Mouse (Mus musculus): ENCODE results near the gene Tmem53. TPM values are rescaled to one million over a fixed set of nuclear protein-coding genes. Genes with fewer than 3 reads are reported as not detected.

Gene Tmem53
- polyA plus RNA-seq, 1 experiment from 2014 or later, result 6.9 TPM

DNA sequence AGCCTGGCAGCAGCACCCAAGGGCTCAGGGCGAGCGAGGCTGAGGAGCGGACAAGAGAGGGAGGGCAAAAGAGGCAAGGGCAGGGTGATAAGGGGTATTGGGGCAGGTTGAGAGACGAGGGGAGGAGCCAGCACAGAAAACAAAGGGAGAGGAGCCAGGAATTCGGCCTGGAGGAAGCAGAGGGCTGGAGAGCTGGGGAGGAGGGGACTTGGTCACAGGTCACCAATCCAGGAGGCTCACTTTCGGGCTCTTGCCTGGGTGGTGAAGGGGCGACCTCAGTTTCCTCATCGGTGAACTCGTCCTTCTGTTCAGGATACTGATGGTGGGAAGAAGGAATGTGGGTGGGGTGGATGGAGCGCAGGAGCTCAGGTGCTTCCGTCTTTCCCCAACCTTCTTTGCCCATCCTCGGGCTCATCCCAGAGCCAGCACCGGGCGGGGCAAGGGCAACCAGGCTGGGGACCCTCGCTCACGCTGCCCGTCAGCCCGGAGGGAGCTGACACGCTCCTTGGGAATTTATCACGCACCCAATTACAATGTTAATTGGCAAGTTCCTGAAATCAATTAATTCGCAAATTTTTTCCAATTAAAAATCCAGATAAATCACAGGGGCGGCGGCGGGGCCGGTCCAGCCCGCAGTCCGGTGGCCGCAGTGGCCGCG is 52.0 kb downstream of the Tmem53 start:
- peak overlapping the region; percentile 31 for H3K4me3 ChIP-seq (ENCODE audit: low read depth, low read length)
- DNase-seq (ENCODE audit: low spot score) (no peak), ATAC-seq (ENCODE audit: insufficient read depth, low FRiP score, low TSS enrichment) (no peak)
- H3K36me3 ChIP-seq (ENCODE audit: control insufficient read depth, insufficient read depth, low read length), result no peaks in the 10 kb centered on the region
- H3K9ac ChIP-seq (ENCODE audit: low read length), result peak overlapping the region; percentile 18; the same call in 1 of the 2 replicates
- H3K27me3 ChIP-seq (ENCODE audit: control insufficient read depth, insufficient read depth, low read length), result peaks cover 41% of the 10 kb centered on the region
- peak overlapping the region; percentile 63 for H3K4me2 ChIP-seq (ENCODE audit: low read depth)
- no peaks in the 10 kb centered on the region for H3K9me3 ChIP-seq (ENCODE audit: control insufficient read depth, low read length)
- peaks cover 18% of the 10 kb centered on the region for H3K4me1 ChIP-seq (ENCODE audit: control insufficient read depth, insufficient read depth, low read length)
- 10% methylated on average over 30 of the region's 30 CpGs for WGBS
- H3K27ac ChIP-seq (ENCODE audit: low read depth, low read length), result 0 out of 2 replicates have a peak overlapping the region, but pooled peaks have one; percentile 7

DNA sequence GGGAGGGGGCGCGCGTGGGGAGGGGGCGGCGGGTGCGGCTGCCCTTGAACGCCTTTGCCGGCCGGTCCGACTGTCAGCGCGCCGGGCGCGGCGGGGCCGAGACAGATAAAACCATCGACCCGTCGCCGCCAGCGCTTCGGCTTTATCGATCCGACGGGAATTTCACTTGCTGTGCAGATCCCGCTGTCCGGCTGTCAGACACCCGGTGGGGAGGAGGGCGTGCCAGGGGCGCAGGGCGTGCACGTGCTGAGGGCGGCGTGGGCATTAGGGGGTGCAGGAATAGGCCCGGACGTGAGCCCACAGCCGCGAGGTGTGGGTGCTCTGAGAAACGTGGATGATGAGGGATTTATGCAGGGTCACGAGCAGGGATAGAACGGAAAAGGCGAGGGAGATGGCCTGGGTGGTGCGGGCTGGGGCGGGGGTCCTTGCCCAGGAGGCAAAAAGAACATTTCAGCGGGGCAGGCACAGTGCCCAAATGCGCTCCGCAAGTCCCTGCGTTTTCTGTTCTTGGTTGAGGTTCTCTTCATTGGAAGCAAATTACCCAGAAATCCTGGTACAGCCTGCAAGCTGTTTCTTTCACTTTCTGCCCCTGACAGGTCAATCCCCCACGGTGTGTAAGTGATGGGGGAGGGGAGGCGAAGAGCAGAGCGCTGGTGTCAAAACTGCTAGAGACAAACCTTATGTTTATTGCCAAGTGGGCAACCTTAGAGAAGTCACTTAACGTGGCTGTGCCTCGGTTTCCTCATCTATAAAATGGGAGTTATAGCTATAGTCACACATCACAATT is 52.7 kb downstream of the Tmem53 start:
- DNase-seq (ENCODE audit: low spot score) (peak; percentile 52), ATAC-seq (ENCODE audit: insufficient read depth, low FRiP score, low TSS enrichment) (no peak)
- H3K9me3 ChIP-seq (ENCODE audit: control insufficient read depth, low read length), result no peaks in the 10 kb centered on the region
- peaks cover 41% of the 10 kb centered on the region for H3K27me3 ChIP-seq (ENCODE audit: control insufficient read depth, insufficient read depth, low read length)
- H3K4me3 ChIP-seq (ENCODE audit: low read depth, low read length), result peak overlapping the region; percentile 31
- H3K4me2 ChIP-seq (ENCODE audit: low read depth), result peak overlapping the region; percentile 63
- peak overlapping the region; percentile 18; the same call in 1 of the 2 replicates for H3K9ac ChIP-seq (ENCODE audit: low read length)
- H3K36me3 ChIP-seq (ENCODE audit: control insufficient read depth, insufficient read depth, low read length), result no peaks in the 10 kb centered on the region
- 3% methylated on average over 52 of the region's 54 CpGs for WGBS
- peaks cover 18% of the 10 kb centered on the region for H3K4me1 ChIP-seq (ENCODE audit: control insufficient read depth, insufficient read depth, low read length)
- no peak overlapping the region for H3K27ac ChIP-seq (ENCODE audit: low read depth, low read length)

DNA sequence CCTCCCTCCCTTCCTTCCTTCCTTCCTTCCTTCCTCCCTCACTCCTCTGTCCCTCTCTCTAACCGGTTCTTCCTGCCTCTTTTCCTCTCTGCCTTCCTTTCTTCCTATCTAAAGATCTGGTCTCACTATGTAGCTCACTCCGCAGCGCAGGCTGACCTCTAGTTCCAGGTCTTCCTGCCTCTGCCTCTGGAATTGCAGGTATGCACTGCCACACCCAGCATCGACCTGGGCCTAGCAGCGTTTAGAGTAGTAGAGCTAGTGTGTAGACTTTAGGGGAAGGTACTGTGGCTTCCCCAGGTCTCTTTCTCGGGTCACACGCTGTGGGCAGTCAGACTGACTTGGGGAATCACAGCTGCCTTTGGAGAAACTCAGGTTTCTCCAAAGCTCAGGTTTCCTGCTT is 53.7 kb downstream of the Tmem53 start:
- H3K9me3 ChIP-seq (ENCODE audit: control insufficient read depth, low read length), result no peaks in the 10 kb centered on the region
- H3K27ac ChIP-seq (ENCODE audit: low read depth, low read length), result no peak overlapping the region
- no peak overlapping the region for H3K9ac ChIP-seq (ENCODE audit: low read length)
- DNase-seq (ENCODE audit: low spot score), result no peak
- H3K36me3 ChIP-seq (ENCODE audit: control insufficient read depth, insufficient read depth, low read length), result no peaks in the 10 kb centered on the region
- peaks cover 14% of the 10 kb centered on the region for H3K4me1 ChIP-seq (ENCODE audit: control insufficient read depth, insufficient read depth, low read length)
- peaks cover 45% of the 10 kb centered on the region for H3K27me3 ChIP-seq (ENCODE audit: control insufficient read depth, insufficient read depth, low read length)
- no peak for ATAC-seq (ENCODE audit: insufficient read depth, low FRiP score, low TSS enrichment)
- H3K4me2 ChIP-seq (ENCODE audit: low read depth), result no peak overlapping the region
- no peak overlapping the region for H3K4me3 ChIP-seq (ENCODE audit: low read depth, low read length)
- 59% methylated on average over 6 of the region's 7 CpGs for WGBS

DNA sequence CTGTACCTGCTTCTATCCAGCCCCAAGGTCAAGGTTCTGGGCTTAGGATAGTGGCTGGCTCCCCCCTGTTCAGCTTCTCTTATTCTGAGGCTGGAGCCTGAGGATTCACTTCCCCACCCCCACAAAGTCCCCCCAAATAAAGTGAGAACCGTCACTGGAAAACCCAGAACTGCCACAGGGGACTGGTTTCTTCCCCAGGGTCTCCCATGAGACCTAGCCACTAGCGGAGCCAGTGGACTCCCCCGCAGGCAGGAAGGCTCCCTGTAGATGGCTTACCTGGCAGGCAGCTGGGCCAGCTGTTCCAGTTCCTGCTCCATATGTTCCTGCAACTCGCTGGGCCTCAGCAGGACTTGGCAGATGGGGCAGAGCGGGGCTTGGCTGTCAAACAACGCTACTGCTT is 55.5 kb downstream of the Tmem53 start:
- H3K4me3 ChIP-seq (ENCODE audit: low read depth, low read length), result no peak overlapping the region
- no peak for DNase-seq (ENCODE audit: low spot score)
- no peak overlapping the region for H3K27ac ChIP-seq (ENCODE audit: low read depth, low read length)
- H3K27me3 ChIP-seq (ENCODE audit: control insufficient read depth, insufficient read depth, low read length), result peaks cover 46% of the 10 kb centered on the region
- H3K4me1 ChIP-seq (ENCODE audit: control insufficient read depth, insufficient read depth, low read length), result peaks cover 18% of the 10 kb centered on the region
- no peak for ATAC-seq (ENCODE audit: insufficient read depth, low FRiP score, low TSS enrichment)
- no peaks in the 10 kb centered on the region for H3K9me3 ChIP-seq (ENCODE audit: control insufficient read depth, low read length)
- WGBS, result 58% methylated on average over 6 of the region's 6 CpGs
- H3K4me2 ChIP-seq (ENCODE audit: low read depth), result no peak overlapping the region
- H3K9ac ChIP-seq (ENCODE audit: low read length), result no peak overlapping the region
- no peaks in the 10 kb centered on the region for H3K36me3 ChIP-seq (ENCODE audit: control insufficient read depth, insufficient read depth, low read length)

DNA sequence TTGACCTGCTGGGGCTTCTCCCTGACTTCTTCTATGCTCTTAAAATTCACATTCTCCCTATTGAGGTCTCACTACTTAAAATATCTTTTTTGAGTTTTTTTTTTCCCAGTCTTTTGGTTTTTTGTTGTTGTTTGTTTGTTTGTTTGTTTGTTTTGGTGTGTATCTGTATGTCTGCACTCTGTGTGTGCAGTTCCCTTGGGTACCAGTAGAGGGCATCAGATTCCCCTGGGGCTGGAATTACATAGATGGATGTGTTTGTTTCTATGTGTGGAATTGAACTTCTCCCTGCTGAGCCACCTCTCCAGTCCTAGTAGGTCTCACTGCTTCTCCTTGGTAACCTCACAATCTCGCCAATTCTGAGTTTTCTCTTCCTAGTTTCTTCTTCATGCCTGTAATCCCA is 57.7 kb downstream of the Tmem53 start:
- Histone ChIP-seq H3K9me3 (ENCODE audit: control insufficient read depth, low read length) (no peaks in the 10 kb centered on the region), H3K27ac (ENCODE audit: low read depth, low read length) (no peak overlapping the region), H3K27me3 (ENCODE audit: control insufficient read depth, insufficient read depth, low read length) (peaks cover 39% of the 10 kb centered on the region), H3K36me3 (ENCODE audit: control insufficient read depth, insufficient read depth, low read length) (no peaks in the 10 kb centered on the region), H3K4me2 (ENCODE audit: low read depth) (no peak overlapping the region), H3K9ac (ENCODE audit: low read length) (no peak overlapping the region), H3K4me1 (ENCODE audit: control insufficient read depth, insufficient read depth, low read length) (peaks cover 20% of the 10 kb centered on the region), H3K4me3 (ENCODE audit: low read depth, low read length) (no peak overlapping the region)
- WGBS, result 90% methylated on average over 1 of the region's 1 CpGs
- no peak for ATAC-seq (ENCODE audit: insufficient read depth, low FRiP score, low TSS enrichment)
- DNase-seq (ENCODE audit: low spot score), result no peak

DNA sequence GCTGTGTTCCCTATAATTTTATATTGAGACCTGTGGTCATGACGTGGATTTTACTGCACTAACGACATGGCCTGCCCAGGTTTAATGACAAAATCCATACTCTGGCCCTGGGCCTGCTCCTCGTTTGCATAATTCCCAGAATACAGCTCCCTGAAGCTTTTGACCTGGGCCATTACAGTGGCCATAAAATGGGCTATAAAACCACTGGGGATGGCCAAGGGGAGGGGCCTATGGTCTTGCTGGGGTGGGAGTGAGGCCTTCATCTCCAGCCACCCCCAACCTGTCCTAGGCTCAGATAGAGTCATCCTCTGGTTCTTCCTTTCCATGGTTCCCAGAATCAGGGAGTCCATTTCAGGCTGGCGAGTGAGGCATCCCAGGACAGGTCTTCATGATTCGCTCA is 60.1 kb downstream of the Tmem53 start:
- WGBS, result 13% methylated on average over 5 of the region's 5 CpGs
- Histone ChIP-seq H3K4me1 (ENCODE audit: control insufficient read depth, insufficient read depth, low read length) (peaks cover 23% of the 10 kb centered on the region), H3K4me3 (ENCODE audit: low read depth, low read length) (no peak overlapping the region), H3K9me3 (ENCODE audit: control insufficient read depth, low read length) (no peaks in the 10 kb centered on the region), H3K36me3 (ENCODE audit: control insufficient read depth, insufficient read depth, low read length) (no peaks in the 10 kb centered on the region), H3K4me2 (ENCODE audit: low read depth) (no peak overlapping the region), H3K27me3 (ENCODE audit: control insufficient read depth, insufficient read depth, low read length) (peaks cover 33% of the 10 kb centered on the region), H3K9ac (ENCODE audit: low read length) (no peak overlapping the region), H3K27ac (ENCODE audit: low read depth, low read length) (no peak overlapping the region)
- ATAC-seq (ENCODE audit: insufficient read depth, low FRiP score, low TSS enrichment), result no peak
- DNase-seq (ENCODE audit: low spot score), result no peak

DNA sequence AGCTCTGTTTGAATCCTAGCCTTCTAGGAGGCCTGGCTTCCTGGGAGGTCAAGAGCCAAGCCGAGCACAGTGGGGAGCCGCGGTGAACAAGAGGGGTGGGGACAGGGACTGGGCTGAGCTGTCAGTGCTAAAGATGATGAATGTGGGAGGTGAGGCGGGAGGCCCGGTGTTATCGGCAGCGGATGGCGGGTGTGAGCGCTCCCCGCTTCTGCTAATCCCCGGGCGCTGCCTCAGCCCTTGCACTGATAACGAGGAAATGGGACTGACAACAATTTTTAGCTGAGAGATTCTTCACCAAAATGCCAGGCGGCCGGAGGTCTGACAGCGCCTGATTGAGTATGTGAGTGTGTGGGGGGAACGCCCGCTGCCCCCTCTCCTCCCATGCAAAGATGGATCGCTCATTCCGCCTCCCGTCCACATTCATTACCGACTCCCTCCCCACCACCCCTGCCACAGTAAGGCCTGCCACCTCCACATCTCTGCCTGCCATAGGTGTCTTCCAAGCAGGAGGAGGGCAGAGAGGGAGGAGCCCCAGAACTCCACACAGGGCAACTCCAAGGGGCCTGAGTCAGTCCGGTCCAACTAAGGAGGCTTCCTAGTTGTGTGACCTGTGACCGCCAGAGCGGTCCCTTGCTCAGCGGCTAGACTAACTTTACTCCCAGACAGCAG is 60.8 kb downstream of the Tmem53 start:
- Histone ChIP-seq H3K4me3 (ENCODE audit: low read depth, low read length) (no peak overlapping the region), H3K36me3 (ENCODE audit: control insufficient read depth, insufficient read depth, low read length) (no peaks in the 10 kb centered on the region), H3K9ac (ENCODE audit: low read length) (no peak overlapping the region), H3K4me1 (ENCODE audit: control insufficient read depth, insufficient read depth, low read length) (peaks cover 29% of the 10 kb centered on the region), H3K4me2 (ENCODE audit: low read depth) (peak overlapping the region; percentile 18), H3K9me3 (ENCODE audit: control insufficient read depth, low read length) (no peaks in the 10 kb centered on the region), H3K27ac (ENCODE audit: low read depth, low read length) (no peak overlapping the region), H3K27me3 (ENCODE audit: control insufficient read depth, insufficient read depth, low read length) (peaks cover 36% of the 10 kb centered on the region)
- 2% methylated on average over 25 of the region's 26 CpGs for WGBS
- ATAC-seq (ENCODE audit: insufficient read depth, low FRiP score, low TSS enrichment) (no peak), DNase-seq (ENCODE audit: low spot score) (peak; percentile 56)

DNA sequence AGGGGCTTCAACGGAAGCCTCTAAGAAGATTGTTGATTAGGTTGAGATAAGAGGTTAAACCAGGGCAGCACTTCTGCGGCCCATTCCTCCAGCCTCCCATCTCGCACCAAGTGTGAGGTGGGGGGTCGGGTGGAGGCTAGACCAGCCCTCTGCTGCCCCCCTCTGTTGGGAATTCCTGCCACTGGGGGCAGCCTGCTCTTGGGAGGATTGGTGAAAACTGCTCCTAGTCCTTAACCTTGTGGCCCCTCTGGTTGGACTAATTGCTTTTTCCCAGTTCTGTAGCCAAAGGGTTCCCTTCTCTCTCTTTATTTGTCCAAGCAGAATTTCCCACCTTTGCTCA is 61.3 kb downstream of the Tmem53 start:
- Histone ChIP-seq H3K27ac (ENCODE audit: low read depth, low read length) (no peak overlapping the region), H3K4me3 (ENCODE audit: low read depth, low read length) (no peak overlapping the region), H3K4me1 (ENCODE audit: control insufficient read depth, insufficient read depth, low read length) (peaks cover 34% of the 10 kb centered on the region), H3K9me3 (ENCODE audit: control insufficient read depth, low read length) (no peaks in the 10 kb centered on the region), H3K9ac (ENCODE audit: low read length) (no peak overlapping the region), H3K4me2 (ENCODE audit: low read depth) (peak overlapping the region; percentile 8; the same call in 1 of the 2 replicates), H3K27me3 (ENCODE audit: control insufficient read depth, insufficient read depth, low read length) (peaks cover 40% of the 10 kb centered on the region), H3K36me3 (ENCODE audit: control insufficient read depth, insufficient read depth, low read length) (no peaks in the 10 kb centered on the region)
- WGBS, result 3% methylated on average over 4 of the region's 4 CpGs
- peak; percentile 48 for DNase-seq (ENCODE audit: low spot score)
- no peak for ATAC-seq (ENCODE audit: insufficient read depth, low FRiP score, low TSS enrichment)

Measured in neural tube, embryonic 11.5 days (tissue).